Mouse (Mus musculus) stomach, postnatal 0 days (tissue): ENCODE data around the gene Olfr1535. TPM values are rescaled to one million over a fixed set of nuclear protein-coding genes. Genes with fewer than 3 reads are reported as not detected.

Experiments used
- ATAC-seq: fragments of 200-750 bp; cut with Nextera tagmentation; 2 replicates; pipeline ENCODE4 v1.8.0; 2017; ENCODE audit not compliant: low FRiP score, low TSS enrichment
- DNase-seq: peaks from one replicate; pipeline ENCODE4 v3.0.0-alpha.2; 2016; ENCODE audit warnings: low spot score
- H3K27ac ChIP-seq: fragments of 300-500 bp; sonication (generic); replicated peaks from 2 replicates; pipeline ENCODE4 v1.5.1; 2014; ENCODE audit warnings: mild to moderate bottlenecking, control low read depth
- H3K27me3 ChIP-seq: fragments of 300-500 bp; sonication (generic); 2 replicates; pipeline ENCODE4 v1.6.1; 2014; ENCODE audit warnings: low read length; ENCODE audit not compliant: control insufficient read depth, insufficient read depth
- H3K36me3 ChIP-seq: fragments of 300-500 bp; sonication (generic); 2 replicates; pipeline ENCODE4 v1.6.1; 2014; ENCODE audit warnings: low read length, mixed read lengths; ENCODE audit not compliant: control insufficient read depth, insufficient read depth
- H3K4me1 ChIP-seq: fragments of 300-500 bp; sonication (generic); replicated peaks from 2 replicates; pipeline ENCODE4 v1.6.1; 2014; ENCODE audit warnings: antibody characterized with exemption; ENCODE audit not compliant: control insufficient read depth, insufficient read depth
- H3K4me2 ChIP-seq: fragments of 300-500 bp; sonication (generic); replicated peaks from 2 replicates; pipeline ENCODE4 v1.6.1; 2014; ENCODE audit warnings: low read depth, mild to moderate bottlenecking, control low read depth, moderate library complexity
- H3K4me3 ChIP-seq: fragments of 300-500 bp; sonication (generic); 2 replicates; pipeline ENCODE4 v1.5.1; 2014; ENCODE audit warnings: low read depth, low read length, control low read depth
- H3K9ac ChIP-seq: fragments of 300-500 bp; sonication (generic); 2 replicates; pipeline ENCODE4 v1.6.1; 2014; ENCODE audit warnings: mild to moderate bottlenecking, low read length, control low read depth, mixed read lengths
- H3K9me3 ChIP-seq: fragments of 300-500 bp; sonication (generic); 2 replicates; pipeline ENCODE4 v1.6.1; 2016; ENCODE audit warnings: low read length; ENCODE audit not compliant: control insufficient read depth
- CTCF ChIP-seq: IDR thresholded peaks from 2 replicates; pipeline ENCODE4 v1.5.1; 2016; ENCODE audit warnings: antibody characterized with exemption, low read depth, mild to moderate bottlenecking, moderate library complexity
- EP300 ChIP-seq: optimal IDR thresholded peaks from 2 replicates; pipeline ENCODE3; 2016; ENCODE audit warnings: antibody characterized with exemption
- WGBS: fragments of 180-500 bp; shearing (Covaris S2); extraction: QIAGEN DNeasy Blood & Tissue Kit; methylation state at CpG from one replicate; pipeline ENCODE4 v1.1.7; 2014; 5-methylcytosine and 5-hydroxymethylcytosine counted together
- polyA plus RNA-seq: library from polyadenylated mRNA; unstranded; fragments of >200 nt; fragmentation: Nextera tagmentation; extraction: Ambion mirVana; gene quantifications from 2 replicates; pipeline ENCODE4 v1.2.1, GENCODE M21; 2015

Olfr1535 gene
- polyA plus RNA-seq: 0.04 TPM in 1 of 2 replicates, not detected in the other

GRCm38 (mm10) chr13:21559793-21560192 is at the start of gene Olfr1535:
Gene Olfr1535, minus strand, starts transcription at chr13:21559893.
- Histone ChIP-seq H3K9ac (no peak within 1 kb of the TSS), H3K4me3 (no peak within 1 kb of the TSS), H3K4me1 (no peaks in the 10 kb centered on the region), H3K4me2 (no peak within 1 kb of the TSS), H3K27ac (no peak within 1 kb of the TSS), H3K36me3 (no peaks in the 10 kb centered on the region), H3K9me3 (no peaks in the 10 kb centered on the region), H3K27me3 (no peaks in the 10 kb centered on the region)
- TF ChIP-seq CTCF (no peak), EP300 (no peak)
- ATAC-seq (no peak), DNase-seq (no peak)
- 59% methylated on average over 1 of the region's 1 CpGs for WGBS

DNA sequence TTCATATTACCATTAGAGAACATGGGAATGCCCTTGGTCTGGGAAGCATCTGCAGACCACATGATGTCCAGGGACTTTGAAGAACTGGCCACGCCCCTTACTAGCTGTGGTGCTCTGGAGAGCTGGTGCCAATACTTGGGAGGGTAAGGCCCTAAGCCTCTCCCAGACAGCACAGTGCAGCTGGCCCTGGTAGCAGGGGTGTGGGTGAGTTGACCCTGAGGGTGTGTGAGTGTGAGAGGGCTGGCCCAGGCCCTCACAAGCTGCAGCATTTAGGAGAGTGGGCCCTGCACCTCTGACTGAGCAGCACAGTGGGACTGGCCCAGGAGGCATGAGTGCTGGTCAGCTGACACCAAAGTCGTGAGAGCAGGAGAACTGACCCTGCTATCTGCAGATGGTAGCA is 31.9 kb upstream of the Olfr1535 start:
- Histone ChIP-seq H3K27ac (no peak overlapping the region), H3K9ac (no peak overlapping the region), H3K27me3 (no peaks in the 10 kb centered on the region), H3K36me3 (no peaks in the 10 kb centered on the region), H3K9me3 (no peaks in the 10 kb centered on the region), H3K4me1 (no peaks in the 10 kb centered on the region), H3K4me2 (no peak overlapping the region), H3K4me3 (no peak overlapping the region)
- ATAC-seq (0 out of 2 replicates have a peak, but pooled peaks have one; percentile 26), DNase-seq (no peak)
- WGBS: 57% methylated on average over 2 of the region's 2 CpGs
- TF ChIP-seq EP300 (no peak), CTCF (no peak)

GRCm38 (mm10) chr13:21581659-21582058 is 22.0 kb upstream of the Olfr1535 start, which contains the start of gene Olfr1364:
Gene Olfr1364, minus strand, starts transcription at chr13:21581759.
- ATAC-seq (no peak), DNase-seq (no peak)
- Histone ChIP-seq H3K9me3 (no peaks in the 10 kb centered on the region), H3K4me1 (no peaks in the 10 kb centered on the region), H3K9ac (no peak within 1 kb of the TSS), H3K36me3 (no peaks in the 10 kb centered on the region), H3K4me2 (no peak within 1 kb of the TSS), H3K27me3 (no peaks in the 10 kb centered on the region), H3K4me3 (no peak within 1 kb of the TSS), H3K27ac (no peak within 1 kb of the TSS)
- WGBS: 85% methylated on average over 2 of the region's 2 CpGs
- no peak for TF ChIP-seq EP300
- TF ChIP-seq CTCF: no peak

GRCm38 (mm10) chr13:21550416-21551110 is 9.1 kb downstream of the Olfr1535 start:
- Histone ChIP-seq H3K27ac (no peak overlapping the region), H3K4me3 (no peak overlapping the region)
- ATAC-seq: no peak

DNA sequence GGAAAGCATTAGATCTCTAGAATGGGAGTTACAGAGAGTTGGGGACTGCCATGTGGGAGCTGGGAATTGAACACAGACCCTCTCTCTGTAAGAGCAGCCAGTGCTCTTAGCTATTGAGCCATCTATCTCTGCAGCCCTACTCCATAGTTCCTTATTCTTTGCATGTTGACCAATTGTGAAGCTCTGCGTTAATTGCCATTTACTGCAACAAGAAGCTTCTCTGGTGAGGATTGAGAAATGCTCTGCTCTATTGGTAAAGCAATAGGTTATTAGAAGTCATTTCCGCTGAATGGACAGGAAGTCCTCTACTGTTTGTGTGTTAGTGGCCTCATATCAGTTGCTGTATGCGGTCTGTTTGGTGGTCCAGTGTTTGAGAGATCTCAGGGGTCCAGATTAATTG is 10.2 kb downstream of the Olfr1535 start:
- TF ChIP-seq EP300 (no peak), CTCF (no peak)
- no peak overlapping the region for H3K27ac ChIP-seq
- H3K36me3 ChIP-seq: no peaks in the 10 kb centered on the region
- no peak overlapping the region for H3K9ac ChIP-seq
- no peaks in the 10 kb centered on the region for H3K27me3 ChIP-seq
- ATAC-seq (no peak), DNase-seq (no peak)
- WGBS: 88% methylated on average over 3 of the region's 3 CpGs
- no peak overlapping the region for H3K4me2 ChIP-seq
- no peaks in the 10 kb centered on the region for H3K4me1 ChIP-seq
- no peak overlapping the region for H3K4me3 ChIP-seq
- H3K9me3 ChIP-seq: no peaks in the 10 kb centered on the region

More at GRCm38 (mm10) chr13:21550416-21551110, 9.1 kb downstream of the Olfr1535 start:
- H3K36me3 ChIP-seq: no peaks in the 10 kb centered on the region
- H3K4me1 ChIP-seq: no peaks in the 10 kb centered on the region
- no peak overlapping the region for H3K4me2 ChIP-seq
- no peaks in the 10 kb centered on the region for H3K9me3 ChIP-seq
- DNase-seq: no peak
- no peaks in the 10 kb centered on the region for H3K27me3 ChIP-seq
- no peak overlapping the region for H3K9ac ChIP-seq
- TF ChIP-seq EP300: no peak
- no peak for TF ChIP-seq CTCF
- WGBS: 40% methylated on average over 3 of the region's 3 CpGs

DNA sequence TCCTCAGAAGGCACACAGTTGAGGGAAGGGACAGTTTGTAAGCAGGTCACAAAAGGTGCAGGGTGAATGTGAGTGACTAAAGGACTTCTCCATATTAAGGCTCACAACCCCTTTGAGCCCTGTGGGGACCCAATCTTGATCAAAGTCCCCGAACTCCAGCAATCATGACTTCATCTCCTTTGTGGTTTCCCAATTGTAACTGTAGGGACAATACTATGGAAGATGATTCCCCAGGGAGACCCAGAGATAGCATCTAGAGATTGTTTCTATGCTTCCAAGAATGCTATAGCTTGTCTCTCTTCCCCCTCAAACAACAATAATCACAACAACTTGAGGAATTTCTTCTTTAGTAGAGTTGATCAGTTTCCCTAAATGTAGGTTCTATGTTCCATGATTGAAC is 17.0 kb downstream of the Olfr1535 start, which contains the start of gene Olfr1366:
Olfr1366 (minus strand) TSS at position 101 of the 400 bp plus-strand sequence.
- H3K36me3 ChIP-seq: no peaks in the 10 kb centered on the region
- WGBS: 64% methylated on average over 1 of the region's 1 CpGs
- ATAC-seq (no peak), DNase-seq (no peak)
- no peak within 1 kb of the TSS for H3K4me3 ChIP-seq
- no peak within 1 kb of the TSS for H3K27ac ChIP-seq
- TF ChIP-seq EP300 (no peak), CTCF (no peak)
- H3K4me2 ChIP-seq: no peak within 1 kb of the TSS
- H3K27me3 ChIP-seq: no peaks in the 10 kb centered on the region
- no peak within 1 kb of the TSS for H3K9ac ChIP-seq
- H3K9me3 ChIP-seq: no peaks in the 10 kb centered on the region
- no peaks in the 10 kb centered on the region for H3K4me1 ChIP-seq
